ENCODE assay signal across 9 mouse cellular contexts in the genomic region with DNA sequence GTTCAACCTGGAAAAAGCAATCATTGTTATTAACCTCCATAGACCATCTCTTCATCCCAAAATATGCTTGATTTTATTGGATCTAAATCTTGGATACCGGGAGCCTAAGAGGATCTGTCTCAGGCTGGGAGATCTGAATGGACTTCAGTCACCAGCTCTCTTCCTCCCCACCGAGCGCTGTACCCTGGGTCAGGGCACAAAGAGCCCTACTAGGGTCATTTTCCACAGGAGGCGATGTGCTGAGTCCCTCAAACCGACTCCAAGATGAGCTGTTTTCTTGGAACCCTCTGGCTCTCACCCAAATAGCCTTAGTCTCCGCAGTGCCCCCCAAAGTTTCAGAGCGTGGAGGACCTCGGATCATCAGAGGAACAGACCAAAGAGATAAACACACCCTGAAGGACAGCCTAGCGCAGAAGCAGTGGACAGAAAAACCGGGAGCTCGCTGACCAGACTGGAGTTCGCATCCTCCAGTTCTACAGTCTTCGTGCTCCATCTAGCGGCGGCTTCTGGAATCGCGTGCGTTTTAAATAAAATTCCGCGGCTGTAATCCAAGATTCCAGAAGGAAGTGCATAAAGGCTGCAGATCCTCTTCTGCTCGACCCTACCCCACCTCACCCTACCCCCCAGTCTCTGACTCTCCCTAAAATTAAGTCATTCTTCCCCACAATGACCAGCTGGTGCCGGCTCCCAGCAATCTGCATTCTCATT. TPM values are rescaled to one million over a fixed set of nuclear protein-coding genes. Genes with fewer than 3 reads are reported as not detected.
DNase-seq lines count a peak whose midpoint lies in the region; ATAC-seq and TF ChIP-seq lines count a peak whose summit lies in the region.
"Had no signal": no experiment of that assay in that cellular context is flagged by ENCODE, and none has a peak within 500 bp of the region (broad histone marks: within the 10 kb centered on the region; RNA-seq: fewer than 3 reads in every experiment).

No protein-coding gene starts in this region.

- H3K4me2 ChIP-seq in hindbrain, embryonic 11.5 days (replicated peaks; ENCODE audit: low read depth, low read length): no peak overlapping the region
- H3K4me2 ChIP-seq: limb, embryonic 12.5 days had no signal

- peaks cover 2% of the 10 kb centered on the region; the same call in 1 of the 2 replicates for H3K4me1 ChIP-seq in G1E (ENCODE audit: insufficient read depth, low read depth, low read length)
- H3K4me1 ChIP-seq in embryonic fibroblast, embryonic 13.5 days (ENCODE audit: control insufficient read depth, insufficient read depth, low read length): no peaks in the 10 kb centered on the region
- H3K4me1 ChIP-seq in hindbrain, embryonic 11.5 days (replicated peaks; ENCODE audit: control insufficient read depth, insufficient read depth, low read length): no peaks in the 10 kb centered on the region
- H3K4me1 ChIP-seq: limb, embryonic 12.5 days had no signal

- no peak for TF ChIP-seq POLR2A in embryonic fibroblast, embryonic 13.5 days (IDR thresholded peaks at IDR 0.05; ENCODE audit: low read depth, low read length)

- no peak overlapping the region for H3K9ac ChIP-seq in hindbrain, embryonic 11.5 days (ENCODE audit: low read depth, low read length)
- H3K9ac ChIP-seq: limb, embryonic 12.5 days had no signal

- WGBS in hindbrain, embryonic 11.5 days: 15% methylated on average over 22 of the region's 22 CpGs

- DNase-seq in G1E (ENCODE audit: low spot score): peak; percentile 79
- peak; percentile 79 for DNase-seq in brain, adult 2 months (ENCODE audit: low read depth, low spot score)
- DNase-seq in hindbrain, embryonic 11.5 days (ENCODE audit: low spot score): peak; percentile 93
- peak; percentile 87 to 89 for DNase-seq in layer of hippocampus, postnatal 10 days (ENCODE audit: low spot score in 2 of 2)
- DNase-seq in mesoderm, embryonic 11.5 days (ENCODE audit: low read depth, low spot score): peak; percentile 87
- DNase-seq in right cerebral cortex, postnatal 10 days (ENCODE audit: low spot score in 2 of 2): peak; percentile 82 to 87
- DNase-seq in yolk sac, embryonic 10.5 days (ENCODE audit: low spot score): peak; percentile 27

- peaks cover 20% of the 10 kb centered on the region for H3K27me3 ChIP-seq in G1E (ENCODE audit: insufficient read depth, low read length)
- H3K27me3 ChIP-seq in hindbrain, embryonic 11.5 days (ENCODE audit: control insufficient read depth, insufficient read depth, low read length): no peaks in the 10 kb centered on the region

- H3K4me3 ChIP-seq in G1E (ENCODE audit: low read depth, low read length): no peak overlapping the region
- H3K4me3 ChIP-seq in embryonic fibroblast, embryonic 13.5 days (ENCODE audit: insufficient read depth, low read length): no peak overlapping the region
- H3K4me3 ChIP-seq in hindbrain, embryonic 11.5 days (ENCODE audit: low read depth, low read length): no peak overlapping the region
- H3K4me3 ChIP-seq: limb, embryonic 12.5 days had no signal

- no peaks in the 10 kb centered on the region for H3K36me3 ChIP-seq in G1E (replicated peaks)
- H3K36me3 ChIP-seq in hindbrain, embryonic 11.5 days (ENCODE audit: control insufficient read depth, insufficient read depth, low read length): no peaks in the 10 kb centered on the region
- H3K36me3 ChIP-seq: limb, embryonic 12.5 days had no signal

- ATAC-seq in G1E (ENCODE audit: extremely low read depth, insufficient number of reproducible peaks, low FRiP score, poor library complexity, severe bottlenecking): no peak
- peak; percentile 61 for ATAC-seq in hindbrain, embryonic 11.5 days (ENCODE audit: low FRiP score)

- no peaks in the 10 kb centered on the region for H3K9me3 ChIP-seq in G1E (replicated peaks)
- no peaks in the 10 kb centered on the region for H3K9me3 ChIP-seq in hindbrain, embryonic 11.5 days (ENCODE audit: control insufficient read depth, low read length)

- no peak overlapping the region for H3K27ac ChIP-seq in embryonic fibroblast, embryonic 13.5 days (ENCODE audit: insufficient read depth, low read length)
- no peak overlapping the region for H3K27ac ChIP-seq in hindbrain, embryonic 11.5 days (ENCODE audit: low read depth, low read length)
- H3K27ac ChIP-seq: limb, embryonic 12.5 days had no signal

- TF ChIP-seq CTCF in G1E (IDR thresholded peaks at IDR 0.05; ENCODE audit: low read depth, low read length): peak; percentile 98
- TF ChIP-seq CTCF in embryonic fibroblast, embryonic 13.5 days (IDR thresholded peaks at IDR 0.05; ENCODE audit: borderline replicate concordance, insufficient read depth, low read length): peak; percentile 41; the same call in 1 of the 2 replicates

RNA-seq across cellular contexts. Expression of gene Olfr412, which starts 9.7 kb away (rescaled TPM):
- total RNA-seq in G1E (2014; fragmentation: Nextera tagmentation): not detected in 2 replicates
- 0.12 and 0.22 TPM in 2 replicates for total RNA-seq in G1E (2017)
- not detected in 2 replicates for polyA plus RNA-seq in G1E (2012)
- not detected in 2 replicates for polyA plus RNA-seq in embryonic fibroblast, embryonic 13.5 days (2011; ENCODE audit: insufficient read length, low read depth, missing spikeins)
- not detected in 2 replicates for polyA plus RNA-seq in hindbrain, embryonic 11.5 days (2014; fragmentation: Nextera tagmentation; extraction: Ambion mirVana)
- total RNA-seq in layer of hippocampus, postnatal 10 days (2021): not detected
- polyA plus RNA-seq: limb, embryonic 12.5 days had no signal

RNA-seq across cellular contexts. Expression of gene Olfr411, which starts 19.1 kb away (rescaled TPM):
- total RNA-seq in G1E (2014; fragmentation: Nextera tagmentation) (not detected in 2 replicates), G1E (2017) (0.22 TPM in 1 of 2 replicates, not detected in the other)
- polyA plus RNA-seq in G1E (2012): not detected in 2 replicates
- not detected in 2 replicates for polyA plus RNA-seq in embryonic fibroblast, embryonic 13.5 days (2011; ENCODE audit: insufficient read length, low read depth, missing spikeins)
- polyA plus RNA-seq in hindbrain, embryonic 11.5 days (2014; fragmentation: Nextera tagmentation; extraction: Ambion mirVana): not detected in 2 replicates
- not detected for total RNA-seq in layer of hippocampus, postnatal 10 days (2021)
- polyA plus RNA-seq: limb, embryonic 12.5 days had no signal

RNA-seq across cellular contexts. Expression of gene Olfr410, which starts 33.7 kb away (rescaled TPM):
- total RNA-seq in G1E (2014; fragmentation: Nextera tagmentation) (not detected in 2 replicates), G1E (2017) (under 0.01 and 0.11 TPM in 2 replicates)
- not detected in 2 replicates for polyA plus RNA-seq in G1E (2012)
- not detected in 2 replicates for polyA plus RNA-seq in embryonic fibroblast, embryonic 13.5 days (2011; ENCODE audit: insufficient read length, low read depth, missing spikeins)
- polyA plus RNA-seq in hindbrain, embryonic 11.5 days (2014; fragmentation: Nextera tagmentation; extraction: Ambion mirVana): not detected in 2 replicates
- not detected for total RNA-seq in layer of hippocampus, postnatal 10 days (2021)
- polyA plus RNA-seq: limb, embryonic 12.5 days had no signal

Comparison
In these comparisons a context has a peak if more than half of its experiments do, and no peak if none do; other contexts are left out.
1. DNase-seq: peak in every context shown above with its lines; median percentile 93 in hindbrain, embryonic 11.5 days; 88 in layer of hippocampus, postnatal 10 days; 87 in mesoderm, embryonic 11.5 days; 84 in right cerebral cortex, postnatal 10 days; 79 in G1E; 79 in brain, adult 2 months; 27 in yolk sac, embryonic 10.5 days.